Comparison of ENCODE assay signal across 10 mouse cellular contexts in genomic region chr8:88792691-88793323, GRCm38 (mm10).
A peak's percentile ranks its signal among the peaks of the same experiment; 100 is the strongest.
DNase-seq lines count a peak whose midpoint lies in the region; ATAC-seq lines count a peak whose summit lies in the region.
"Had no signal": no experiment of that assay in that cellular context is flagged by ENCODE, and none has a peak within 500 bp of the region (broad histone marks: within the 10 kb centered on the region; RNA-seq: fewer than 3 reads in every experiment).

No protein-coding gene starts in this region.

- no peaks in the 10 kb centered on the region for H3K27me3 ChIP-seq in intestine, embryonic 14.5 days (replicated peaks; ENCODE audit: control insufficient read depth, insufficient read depth, low read length)
- no peaks in the 10 kb centered on the region for H3K27me3 ChIP-seq in intestine, embryonic 16.5 days (replicated peaks; ENCODE audit: control insufficient read depth, insufficient read depth, low read length)
- no peaks in the 10 kb centered on the region for H3K27me3 ChIP-seq in liver, embryonic 12.5 days (replicated peaks)
- H3K27me3 ChIP-seq: embryonic facial prominence, embryonic 13.5 days; limb, embryonic 15.5 days had no signal

- DNase-seq in intestine, embryonic 14.5 days (ENCODE audit: low spot score): no peak
- DNase-seq in urinary bladder, postnatal 36 days (ENCODE audit: low spot score in 2 of 2): peak; percentile 15 to 32
- DNase-seq in urinary bladder, postnatal 25 days (ENCODE audit: low spot score): no peak
- peak; percentile 15 for DNase-seq in layer of hippocampus, adult 9-10 months (ENCODE audit: low spot score)
- peak; percentile 30 for DNase-seq in yolk sac, embryonic 10.5 days (ENCODE audit: low spot score)
- no peak for DNase-seq in spleen, postnatal 10 days (ENCODE audit: low spot score in 2 of 2)

- no peaks in the 10 kb centered on the region for H3K9me3 ChIP-seq in intestine, embryonic 14.5 days (ENCODE audit: control insufficient read depth, low read length)
- H3K9me3 ChIP-seq in intestine, embryonic 16.5 days (ENCODE audit: control insufficient read depth, low read length): no peaks in the 10 kb centered on the region
- no peaks in the 10 kb centered on the region for H3K9me3 ChIP-seq in liver, embryonic 12.5 days (replicated peaks)
- H3K9me3 ChIP-seq: embryonic facial prominence, embryonic 13.5 days; limb, embryonic 15.5 days had no signal

- H3K4me3 ChIP-seq in intestine, embryonic 14.5 days (ENCODE audit: low read depth, low read length): no peak overlapping the region
- H3K4me3 ChIP-seq in intestine, embryonic 16.5 days (ENCODE audit: low read length): no peak overlapping the region
- H3K4me3 ChIP-seq in liver, embryonic 12.5 days: no peak overlapping the region
- H3K4me3 ChIP-seq: embryonic facial prominence, embryonic 13.5 days; limb, embryonic 15.5 days had no signal

- no peaks in the 10 kb centered on the region for H3K36me3 ChIP-seq in intestine, embryonic 14.5 days (ENCODE audit: control insufficient read depth, insufficient read depth, low read length)
- H3K36me3 ChIP-seq in intestine, embryonic 16.5 days (ENCODE audit: control insufficient read depth, insufficient read depth, low read length): no peaks in the 10 kb centered on the region
- H3K36me3 ChIP-seq in liver, embryonic 12.5 days: no peaks in the 10 kb centered on the region
- H3K36me3 ChIP-seq: embryonic facial prominence, embryonic 13.5 days; limb, embryonic 15.5 days had no signal

- H3K4me1 ChIP-seq in intestine, embryonic 14.5 days (replicated peaks; ENCODE audit: control insufficient read depth, insufficient read depth, low read length): no peaks in the 10 kb centered on the region
- no peaks in the 10 kb centered on the region; the same call in 1 of the 2 replicates for H3K4me1 ChIP-seq in intestine, embryonic 16.5 days (ENCODE audit: control insufficient read depth, insufficient read depth, low read length)
- H3K4me1 ChIP-seq in liver, embryonic 12.5 days: no peaks in the 10 kb centered on the region
- H3K4me1 ChIP-seq: embryonic facial prominence, embryonic 13.5 days; limb, embryonic 15.5 days had no signal

- H3K4me2 ChIP-seq in intestine, embryonic 14.5 days (ENCODE audit: low read length): no peak overlapping the region
- H3K4me2 ChIP-seq in intestine, embryonic 16.5 days (ENCODE audit: low read depth, low read length): no peak overlapping the region
- H3K4me2 ChIP-seq in liver, embryonic 12.5 days: no peak overlapping the region
- H3K4me2 ChIP-seq: embryonic facial prominence, embryonic 13.5 days; limb, embryonic 15.5 days had no signal

- ATAC-seq in intestine, embryonic 14.5 days (replicated peaks; ENCODE audit: low FRiP score, low TSS enrichment, low read depth): 0 out of 2 replicates have a peak, but pooled peaks have one; percentile 23
- ATAC-seq in intestine, embryonic 16.5 days: no peak
- ATAC-seq in liver, embryonic 12.5 days: no peak

- H3K9ac ChIP-seq in intestine, embryonic 14.5 days (ENCODE audit: low read length): no peak overlapping the region
- no peak overlapping the region for H3K9ac ChIP-seq in intestine, embryonic 16.5 days (ENCODE audit: low read depth, low read length)
- no peak overlapping the region for H3K9ac ChIP-seq in liver, embryonic 12.5 days
- H3K9ac ChIP-seq: embryonic facial prominence, embryonic 13.5 days; limb, embryonic 15.5 days had no signal

- 67% methylated on average over 8 of the region's 8 CpGs for WGBS in intestine, embryonic 14.5 days
- WGBS in intestine, embryonic 16.5 days: 55% methylated on average over 8 of the region's 8 CpGs
- WGBS in liver, embryonic 12.5 days (ENCODE audit: insufficient replicate concordance): 68% methylated on average over 8 of the region's 8 CpGs

- H3K27ac ChIP-seq in intestine, embryonic 14.5 days (ENCODE audit: low read depth): no peak overlapping the region
- no peak overlapping the region for H3K27ac ChIP-seq in intestine, embryonic 16.5 days (ENCODE audit: low read length)
- H3K27ac ChIP-seq in liver, embryonic 12.5 days: no peak overlapping the region
- H3K27ac ChIP-seq: embryonic facial prominence, embryonic 13.5 days; limb, embryonic 15.5 days had no signal

Comparison
In these comparisons a context has a peak if more than half of its experiments do, and no peak if none do; other contexts are left out.
1. DNase-seq: peak in urinary bladder, postnatal 36 days (2 of 2), layer of hippocampus, adult 9-10 months (single experiment) and yolk sac, embryonic 10.5 days (single experiment); none in intestine, embryonic 14.5 days (single experiment), urinary bladder, postnatal 25 days (single experiment) and spleen, postnatal 10 days (0 of 2).